Mouse (Mus musculus) gastrocnemius, adult 18-20 months (tissue): ENCODE measurements at regions not wholly inside any gene's neighbourhood (a gene's known extent, or its start where the extent isn't known, plus 50 kb on each side); places are given as distances from the start of the nearest gene placed in this dataset.

ENCODE experiments used
- DNase-seq: peaks from one replicate; pipeline ENCODE4 v3.0.0; 2021; ENCODE audit warnings: low spot score

- no peak for DNase-seq
Measured at GRCm38 (mm10) chr12:25303500-25304050, 206.6 kb upstream of the Id2 start.

GRCm38 (mm10) chr12:25300804-25301390 lies 204.0 kb upstream of the Id2 start:
- peak; percentile 10 for DNase-seq

- no peak for DNase-seq
Measured at GRCm38 (mm10) chr12:25299603-25300471, 202.9 kb upstream of the Id2 start.

GRCm38 (mm10) chr12:25298766-25299165 lies 201.8 kb upstream of the Id2 start:
- no peak for DNase-seq

- no peak for DNase-seq
Measured at GRCm38 (mm10) chr12:25297960-25298359, 201.0 kb upstream of the Id2 start.

- DNase-seq = no peak
Measured at GRCm38 (mm10) chr12:25296648-25297047, 199.7 kb upstream of the Id2 start.

GRCm38 (mm10) chr12:25294179-25295025 lies 197.5 kb upstream of the Id2 start:
- DNase-seq = no peak

- DNase-seq = no peak
Measured at GRCm38 (mm10) chr12:25293470-25294178, 196.7 kb upstream of the Id2 start.

GRCm38 (mm10) chr12:25289381-25289780 lies 192.4 kb upstream of the Id2 start:
- DNase-seq = no peak

- no peak for DNase-seq
Measured at GRCm38 (mm10) chr12:25283808-25284207, 186.9 kb upstream of the Id2 start.

- no peak for DNase-seq
Measured at GRCm38 (mm10) chr12:25281438-25281837, 184.5 kb upstream of the Id2 start.

GRCm38 (mm10) chr12:25273631-25274305 lies 176.8 kb upstream of the Id2 start:
- no peak for DNase-seq

- DNase-seq = no peak
Measured at GRCm38 (mm10) chr12:25272752-25273125, 175.8 kb upstream of the Id2 start.

GRCm38 (mm10) chr12:25272114-25272751 lies 175.3 kb upstream of the Id2 start:
- no peak for DNase-seq

- no peak for DNase-seq
Measured at GRCm38 (mm10) chr12:25269878-25270277, 172.9 kb upstream of the Id2 start.

- no peak for DNase-seq
Measured at GRCm38 (mm10) chr12:25268871-25269850, 172.2 kb upstream of the Id2 start.

GRCm38 (mm10) chr12:25268323-25268722 lies 171.4 kb upstream of the Id2 start:
- no peak for DNase-seq

- no peak for DNase-seq
Measured at GRCm38 (mm10) chr12:25267572-25268115, 170.7 kb upstream of the Id2 start.
